Mouse (Mus musculus): ENCODE measurements around the gene Pck2.

DNA sequence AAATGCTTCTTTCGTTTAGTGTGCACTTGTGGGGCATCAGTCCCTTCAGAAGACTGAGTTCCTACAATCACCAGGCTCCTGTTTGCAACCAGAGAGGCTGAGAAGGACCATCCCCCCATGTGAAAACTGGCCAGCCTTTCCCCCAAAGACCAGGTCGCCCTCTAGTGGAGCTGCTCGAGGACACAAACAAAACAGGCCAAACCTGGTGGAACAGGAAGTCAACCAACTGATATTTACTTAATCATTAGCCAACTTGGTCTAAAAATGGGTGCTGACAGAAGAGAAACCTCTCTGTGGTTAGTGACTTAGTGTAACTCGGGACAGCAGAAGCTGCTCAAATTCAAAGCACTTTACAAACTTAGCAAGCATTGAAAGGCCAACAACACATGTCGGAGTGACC, 16.9 kb downstream of the Pck2 start:
- TF ChIP-seq CTCF (IDR thresholded peaks at IDR 0.05; ENCODE audit: control insufficient read depth, insufficient read depth, insufficient read length) (peak; percentile 58), MYOD1 (IDR thresholded peaks at IDR 0.05; ENCODE audit: control insufficient read depth, insufficient read length, low read depth) (no peak), MYOG (IDR thresholded peaks at IDR 0.05; ENCODE audit: control insufficient read depth, extremely low read depth, insufficient read length) (no peak), MAX (IDR thresholded peaks at IDR 0.05) (peak; percentile 30)

All from C2C12 (cell line).